Mouse (Mus musculus): ENCODE measurements around the gene Zdhhc23. TPM values are rescaled to one million over a fixed set of nuclear protein-coding genes. Genes with fewer than 3 reads are reported as not detected.

The Zdhhc23 gene
- polyA plus RNA-seq, 1 experiment = not detected

DNA sequence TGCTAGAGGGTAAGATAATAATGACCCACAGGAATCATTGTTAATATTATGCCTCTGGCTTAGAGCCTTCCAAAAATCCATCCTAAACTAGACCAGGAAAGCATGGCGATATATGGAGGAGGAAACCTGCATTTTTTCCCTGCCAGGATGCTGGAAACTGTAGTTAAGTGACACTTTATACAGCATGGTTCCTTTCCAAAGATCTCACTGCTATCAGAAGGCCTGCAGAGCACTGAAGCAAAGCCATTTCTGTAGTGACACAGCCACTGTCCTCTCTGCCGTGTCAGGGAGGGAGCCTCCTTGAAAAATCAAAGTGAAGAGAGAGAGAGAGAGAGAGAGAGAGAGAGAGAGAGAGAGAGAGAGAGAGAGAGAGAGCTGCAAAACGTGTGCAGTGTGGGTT, 57.0 kb downstream of the Zdhhc23 start:
- Histone ChIP-seq H3K4me3 (no peak overlapping the region), H3ac (ENCODE audit: control insufficient read depth, insufficient read length) (no peak overlapping the region)
- TF ChIP-seq MAX (IDR thresholded peaks at IDR 0.05; ENCODE audit: low read depth) (no peak), TCF3 (IDR thresholded peaks at IDR 0.05; ENCODE audit: insufficient read length, low read depth) (no peak), MYOG (IDR thresholded peaks at IDR 0.05; ENCODE audit: control insufficient read depth in 1 of 3, insufficient read depth in 1 of 3, insufficient read length in 2 of 3, low read depth in 2 of 3) (no peak), POLR2A (IDR thresholded peaks at IDR 0.05; ENCODE audit: insufficient read length, low read depth) (no peak), POLR2AphosphoS2 (IDR thresholded peaks at IDR 0.05; ENCODE audit: insufficient read length, low read depth) (no peak), SRF (IDR thresholded peaks at IDR 0.05; ENCODE audit: control insufficient read depth, insufficient read length, low read depth) (no peak), USF1 (IDR thresholded peaks at IDR 0.05; ENCODE audit: low read depth) (no peak), TCF12 (IDR thresholded peaks at IDR 0.05; ENCODE audit: insufficient read depth, poor library complexity, severe bottlenecking) (no peak), CEBPB (IDR thresholded peaks at IDR 0.05; ENCODE audit: insufficient read depth, poor library complexity, severe bottlenecking) (no peak), MYOD1 (IDR thresholded peaks at IDR 0.05; ENCODE audit: control insufficient read depth in 1 of 3, insufficient read length in 2 of 3, low read depth in 2 of 3) (no peak), E2F4 (IDR thresholded peaks at IDR 0.05; ENCODE audit: insufficient read depth) (no peak), REST (IDR thresholded peaks at IDR 0.05; ENCODE audit: insufficient read depth, insufficient read length) (no peak)

GRCm38 (mm10) chr16:43922024-43922423, 57.6 kb downstream of the Zdhhc23 start:
- H3K36me3 ChIP-seq (ENCODE audit: control insufficient read depth, insufficient read depth) = no peaks in the 10 kb centered on the region
- H3K4me2 ChIP-seq (ENCODE audit: low read depth) = no peak overlapping the region
- no peaks in the 10 kb centered on the region for H3K27me3 ChIP-seq (ENCODE audit: control insufficient read depth, insufficient read depth, insufficient read length)
- H3K79me2 ChIP-seq (ENCODE audit: control insufficient read depth, insufficient read depth) = no peaks in the 10 kb centered on the region
- H3ac ChIP-seq (ENCODE audit: control insufficient read depth, insufficient read length) = no peak overlapping the region
- H3K4me3 ChIP-seq = no peak overlapping the region
- TF ChIP-seq TCF3 (IDR thresholded peaks at IDR 0.05; ENCODE audit: insufficient read length, low read depth) (no peak), USF1 (IDR thresholded peaks at IDR 0.05; ENCODE audit: low read depth) (no peak), E2F4 (IDR thresholded peaks at IDR 0.05; ENCODE audit: insufficient read depth) (no peak), MYOG (IDR thresholded peaks at IDR 0.05; ENCODE audit: control insufficient read depth in 1 of 3, insufficient read depth in 1 of 3, insufficient read length in 2 of 3, low read depth in 2 of 3) (no peak), TCF12 (IDR thresholded peaks at IDR 0.05; ENCODE audit: insufficient read depth, poor library complexity, severe bottlenecking) (no peak), MAX (IDR thresholded peaks at IDR 0.05; ENCODE audit: low read depth) (no peak), REST (IDR thresholded peaks at IDR 0.05; ENCODE audit: insufficient read depth, insufficient read length) (no peak), POLR2AphosphoS2 (IDR thresholded peaks at IDR 0.05; ENCODE audit: insufficient read length, low read depth) (no peak), MYOD1 (IDR thresholded peaks at IDR 0.05; ENCODE audit: control insufficient read depth in 1 of 3, insufficient read length in 2 of 3, low read depth in 2 of 3) (no peak), SRF (IDR thresholded peaks at IDR 0.05; ENCODE audit: control insufficient read depth, insufficient read length, low read depth) (no peak), POLR2A (IDR thresholded peaks at IDR 0.05; ENCODE audit: insufficient read length, low read depth) (no peak)

More for the DNA sequence above, 57.0 kb downstream of the Zdhhc23 start:
- no peaks in the 10 kb centered on the region for H3K27me3 ChIP-seq (ENCODE audit: control insufficient read depth, insufficient read depth, insufficient read length)
- no peak overlapping the region for H3K4me2 ChIP-seq (ENCODE audit: low read depth)
- H3K79me2 ChIP-seq (ENCODE audit: control insufficient read depth, insufficient read depth) = no peaks in the 10 kb centered on the region
- no peaks in the 10 kb centered on the region for H3K36me3 ChIP-seq (ENCODE audit: control insufficient read depth, insufficient read depth)

GRCm38 (mm10) chr16:43918867-43919266, 60.7 kb downstream of the Zdhhc23 start:
- Histone ChIP-seq H3K4me3 (no peak overlapping the region), H3K27me3 (ENCODE audit: control insufficient read depth, insufficient read depth, insufficient read length) (no peaks in the 10 kb centered on the region), H3ac (ENCODE audit: control insufficient read depth, insufficient read length) (no peak overlapping the region), H3K36me3 (ENCODE audit: control insufficient read depth, insufficient read depth) (no peaks in the 10 kb centered on the region), H3K79me2 (ENCODE audit: control insufficient read depth, insufficient read depth) (no peaks in the 10 kb centered on the region), H3K4me2 (ENCODE audit: low read depth) (no peak overlapping the region)
- no peak for TF ChIP-seq TCF12 (IDR thresholded peaks at IDR 0.05; ENCODE audit: insufficient read depth, poor library complexity, severe bottlenecking)

Other genes with a start within 250 kb of the Zdhhc23 start
- gene Drd3, start 225.8 kb downstream of the Zdhhc23 start, polyA plus RNA-seq (2012; fragmentation: generic; extraction: Trizol) = not detected
- gene Ccdc191, start 90.0 kb downstream of the Zdhhc23 start, polyA plus RNA-seq (2012; fragmentation: generic; extraction: Trizol) = 1.5 TPM
- 9.5 TPM for gene Qtrt2, start 53.0 kb downstream of the Zdhhc23 start, polyA plus RNA-seq (2012; fragmentation: generic; extraction: Trizol)
- 0.06 TPM for gene Gramd1c, start 83.6 kb upstream of the Zdhhc23 start, polyA plus RNA-seq (2012; fragmentation: generic; extraction: Trizol)
- 28.7 TPM for gene Atp6v1a, start 159.9 kb upstream of the Zdhhc23 start, polyA plus RNA-seq (2012; fragmentation: generic; extraction: Trizol)
- gene Naa50, start 160.0 kb upstream of the Zdhhc23 start, polyA plus RNA-seq (2012; fragmentation: generic; extraction: Trizol) = 34.7 TPM
- gene Usf3, start 193.5 kb upstream of the Zdhhc23 start, polyA plus RNA-seq (2012; fragmentation: generic; extraction: Trizol) = 3.5 TPM